Mouse (Mus musculus): Measurements from ENCODE around the gene Far2. TPM values are rescaled to one million over a fixed set of nuclear protein-coding genes. Genes with fewer than 3 reads are reported as not detected.

Gene Far2
- polyA plus RNA-seq, 1 experiment from 2014 or later: 24.3 TPM

DNA sequence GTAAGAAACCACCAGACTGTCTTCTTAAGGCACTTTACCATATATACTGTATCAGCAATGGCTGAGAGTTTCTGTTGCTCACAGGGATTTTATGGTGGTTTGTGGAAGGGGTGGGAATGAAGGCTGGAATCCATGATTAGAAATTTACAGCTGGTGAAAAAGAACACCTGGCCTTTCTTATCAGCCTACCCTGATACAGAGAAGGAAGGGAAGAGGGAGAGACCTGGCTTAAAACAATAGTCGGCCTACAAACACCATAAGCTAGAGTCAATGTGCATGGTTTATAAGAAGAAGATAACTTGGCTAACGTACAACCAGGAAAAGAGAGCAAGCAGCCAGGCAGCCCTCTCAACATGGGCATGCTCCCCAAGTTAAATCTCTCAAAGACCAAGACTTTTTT is 37.3 kb downstream of the Far2 start:
- WGBS: 90% methylated on average over 2 of the region's 2 CpGs
- H3K36me3 ChIP-seq: no peaks in the 10 kb centered on the region
- H3K4me1 ChIP-seq: no peaks in the 10 kb centered on the region
- H3K27me3 ChIP-seq (replicated peaks): no peaks in the 10 kb centered on the region
- H3K4me3 ChIP-seq (replicated peaks): no peak overlapping the region
- no peak overlapping the region for H3K4me2 ChIP-seq
- no peak for ATAC-seq (ENCODE audit: low FRiP score)
- H3K27ac ChIP-seq (replicated peaks): no peak overlapping the region
- H3K9me3 ChIP-seq (replicated peaks): no peaks in the 10 kb centered on the region
- no peak overlapping the region for H3K9ac ChIP-seq (replicated peaks)

DNA sequence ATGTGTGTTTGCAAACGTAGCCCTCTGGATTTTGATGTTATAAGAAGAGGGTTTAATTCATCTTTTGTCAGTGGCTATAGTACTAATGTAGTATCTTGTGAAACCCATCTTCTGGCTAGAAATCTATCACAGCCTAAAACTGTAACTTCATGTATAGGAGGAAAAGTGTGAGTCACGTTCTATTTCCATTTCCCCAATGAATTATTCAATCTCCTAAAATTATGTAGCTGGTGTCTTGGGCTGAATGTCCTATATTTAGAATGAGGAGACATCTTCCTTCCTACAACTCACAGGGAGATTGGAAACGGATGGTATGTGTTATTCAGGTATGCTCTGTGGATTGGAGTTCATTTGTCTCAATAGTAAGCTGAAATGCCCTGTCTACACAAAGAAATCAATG is 50.0 kb downstream of the Far2 start:
- H3K4me2 ChIP-seq: no peak overlapping the region
- no peaks in the 10 kb centered on the region for H3K27me3 ChIP-seq (replicated peaks)
- H3K27ac ChIP-seq (replicated peaks): no peak overlapping the region
- H3K4me1 ChIP-seq: no peaks in the 10 kb centered on the region
- ATAC-seq (ENCODE audit: low FRiP score): no peak
- no peaks in the 10 kb centered on the region for H3K9me3 ChIP-seq (replicated peaks)
- no peak overlapping the region for H3K4me3 ChIP-seq (replicated peaks)
- 77% methylated on average over 3 of the region's 3 CpGs for WGBS
- H3K9ac ChIP-seq (replicated peaks): no peak overlapping the region
- no peaks in the 10 kb centered on the region for H3K36me3 ChIP-seq

DNA sequence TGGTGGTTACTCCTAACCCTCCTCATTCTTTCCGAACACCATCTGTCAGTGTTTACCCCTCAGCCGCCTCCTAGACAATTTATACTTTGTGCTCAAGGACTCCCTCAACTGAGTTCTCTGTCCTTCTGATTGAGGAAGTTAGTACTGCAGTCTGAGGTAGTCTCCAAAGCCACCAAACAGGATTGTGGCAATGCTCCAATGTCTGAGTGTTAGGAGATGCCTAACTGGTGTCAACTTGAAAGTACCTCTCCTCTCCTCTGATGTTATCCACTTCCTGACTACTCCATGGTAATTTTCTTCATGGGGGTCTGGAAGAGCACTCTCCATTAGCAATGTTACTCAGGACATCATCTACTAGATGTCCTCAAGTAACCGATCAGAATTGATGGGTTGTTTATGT is 54.9 kb downstream of the Far2 start:
- H3K27ac ChIP-seq (replicated peaks): no peak overlapping the region
- H3K4me3 ChIP-seq (replicated peaks): no peak overlapping the region
- no peaks in the 10 kb centered on the region for H3K4me1 ChIP-seq
- ATAC-seq (ENCODE audit: low FRiP score): no peak
- no peaks in the 10 kb centered on the region for H3K27me3 ChIP-seq (replicated peaks)
- no peak overlapping the region for H3K9ac ChIP-seq (replicated peaks)
- no peak overlapping the region for H3K4me2 ChIP-seq
- 91% methylated on average over 3 of the region's 3 CpGs for WGBS
- H3K9me3 ChIP-seq (replicated peaks): no peaks in the 10 kb centered on the region
- H3K36me3 ChIP-seq: no peaks in the 10 kb centered on the region

DNA sequence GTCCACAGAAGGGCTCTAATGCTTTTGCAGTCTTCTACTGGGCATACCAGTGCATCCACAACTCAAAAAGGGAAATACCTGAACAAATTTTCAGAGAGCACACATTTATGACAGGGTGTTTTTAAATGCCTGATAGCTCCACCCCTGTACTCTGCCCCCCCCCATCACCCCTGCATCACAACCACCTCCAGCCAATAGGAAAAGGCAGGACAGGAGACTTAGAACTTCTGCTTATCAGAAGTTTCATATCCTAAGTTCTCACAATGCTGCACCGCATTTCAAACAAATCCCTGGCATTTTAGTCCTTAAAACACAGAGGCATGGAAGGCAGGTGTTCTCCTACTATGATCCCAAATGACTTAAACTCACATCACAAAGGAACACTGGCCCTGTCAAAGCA is 55.4 kb downstream of the Far2 start:
- Histone ChIP-seq H3K9ac (replicated peaks) (no peak overlapping the region), H3K4me1 (no peaks in the 10 kb centered on the region), H3K9me3 (replicated peaks) (no peaks in the 10 kb centered on the region), H3K36me3 (no peaks in the 10 kb centered on the region), H3K4me3 (replicated peaks) (no peak overlapping the region), H3K4me2 (no peak overlapping the region), H3K27ac (replicated peaks) (no peak overlapping the region), H3K27me3 (replicated peaks) (no peaks in the 10 kb centered on the region)
- WGBS: 96% methylated on average over 1 of the region's 1 CpGs
- ATAC-seq (ENCODE audit: low FRiP score): no peak

DNA sequence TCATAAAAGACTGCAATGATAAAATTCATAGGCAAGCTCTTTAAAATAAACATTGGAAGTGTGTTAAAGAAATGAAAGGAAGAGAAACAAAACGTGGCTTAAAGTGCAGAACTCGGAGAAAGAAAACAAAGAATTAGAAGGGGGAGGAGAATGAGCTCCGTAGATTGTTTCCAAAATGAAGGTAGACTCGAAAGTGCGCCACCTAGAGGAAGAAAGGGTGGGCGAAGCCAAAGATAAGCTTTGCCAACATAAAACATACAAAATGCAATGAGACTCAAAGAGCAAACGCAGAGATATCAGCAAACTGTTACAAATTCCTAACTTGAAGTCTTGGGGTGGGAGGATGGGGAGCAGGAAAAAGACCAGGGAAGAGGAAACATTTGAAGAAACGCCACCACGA is 57.2 kb downstream of the Far2 start:
- Histone ChIP-seq H3K9ac (replicated peaks) (no peak overlapping the region), H3K27ac (replicated peaks) (no peak overlapping the region), H3K4me2 (no peak overlapping the region), H3K4me3 (replicated peaks) (no peak overlapping the region), H3K27me3 (replicated peaks) (no peaks in the 10 kb centered on the region), H3K36me3 (no peaks in the 10 kb centered on the region), H3K4me1 (no peaks in the 10 kb centered on the region), H3K9me3 (replicated peaks) (no peaks in the 10 kb centered on the region)
- WGBS: 38% methylated on average over 9 of the region's 9 CpGs
- no peak for ATAC-seq (ENCODE audit: low FRiP score)

DNA sequence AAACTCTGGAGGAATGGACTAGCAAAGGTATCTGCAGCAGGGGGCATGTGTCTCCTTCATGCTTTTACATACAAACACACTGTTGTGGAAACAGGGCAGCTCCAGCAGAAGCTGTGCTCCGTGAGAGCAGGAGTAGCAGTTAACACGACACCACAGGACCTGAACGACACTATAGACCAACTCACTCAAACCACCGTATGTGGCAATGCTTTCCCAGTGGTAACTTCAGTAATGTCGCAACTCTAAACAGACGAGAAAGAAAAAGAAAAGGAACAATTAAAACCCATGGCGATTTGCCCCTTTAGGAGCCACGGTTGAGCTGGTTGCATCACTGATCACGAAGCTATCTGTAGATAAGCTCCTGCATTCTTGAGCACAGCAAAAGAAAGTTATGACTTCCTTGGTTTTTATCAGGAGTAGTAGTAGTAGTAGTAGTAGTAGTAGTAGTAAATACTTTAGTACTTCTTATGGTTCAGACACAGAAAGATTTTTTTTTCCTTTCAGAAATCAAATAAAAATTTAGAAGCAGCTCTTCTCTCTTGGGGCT is 58.7 kb downstream of the Far2 start:
- H3K4me3 ChIP-seq (replicated peaks): no peak overlapping the region
- H3K27ac ChIP-seq (replicated peaks): no peak overlapping the region
- H3K9me3 ChIP-seq (replicated peaks): no peaks in the 10 kb centered on the region
- H3K9ac ChIP-seq (replicated peaks): no peak overlapping the region
- no peaks in the 10 kb centered on the region for H3K27me3 ChIP-seq (replicated peaks)
- WGBS: 77% methylated on average over 9 of the region's 9 CpGs
- H3K36me3 ChIP-seq: no peaks in the 10 kb centered on the region
- no peaks in the 10 kb centered on the region for H3K4me1 ChIP-seq
- ATAC-seq (ENCODE audit: low FRiP score): no peak
- H3K4me2 ChIP-seq: no peak overlapping the region

DNA sequence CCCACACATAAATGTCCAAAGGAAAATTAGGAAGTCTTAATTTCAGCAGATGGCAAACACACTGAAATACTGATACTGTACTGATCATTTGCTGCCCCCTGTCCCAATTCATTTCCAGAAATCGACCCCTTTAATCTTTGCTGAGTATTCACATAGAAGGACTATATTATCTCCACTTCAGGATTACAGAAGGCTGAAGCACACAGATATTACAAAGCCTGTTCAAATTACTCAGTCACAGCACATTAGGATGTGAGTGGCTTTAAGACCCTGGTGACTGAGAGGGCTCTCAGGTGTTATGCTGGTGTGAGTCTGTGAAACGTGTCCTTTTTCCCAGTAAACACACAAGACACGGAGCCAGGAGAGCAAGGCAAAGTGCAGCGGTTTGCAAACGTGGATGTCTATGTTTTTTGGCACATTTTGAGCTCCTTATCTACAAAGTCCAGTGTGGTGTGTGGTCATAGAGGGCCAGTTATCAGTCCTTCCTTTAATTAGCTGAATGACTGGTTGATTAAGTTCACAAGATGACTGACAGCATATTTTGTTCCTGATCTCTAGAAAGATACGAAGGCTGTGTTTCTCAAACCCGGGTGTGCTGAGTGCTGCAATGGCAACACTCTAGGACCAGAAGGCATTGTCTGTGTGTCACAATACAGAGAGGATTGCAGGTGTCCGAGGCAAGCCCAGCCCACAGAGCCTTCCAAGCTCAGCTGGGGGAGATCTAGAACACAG is 61.8 kb downstream of the Far2 start:
- ATAC-seq (ENCODE audit: low FRiP score): no peak
- no peaks in the 10 kb centered on the region for H3K9me3 ChIP-seq (replicated peaks)

DNA sequence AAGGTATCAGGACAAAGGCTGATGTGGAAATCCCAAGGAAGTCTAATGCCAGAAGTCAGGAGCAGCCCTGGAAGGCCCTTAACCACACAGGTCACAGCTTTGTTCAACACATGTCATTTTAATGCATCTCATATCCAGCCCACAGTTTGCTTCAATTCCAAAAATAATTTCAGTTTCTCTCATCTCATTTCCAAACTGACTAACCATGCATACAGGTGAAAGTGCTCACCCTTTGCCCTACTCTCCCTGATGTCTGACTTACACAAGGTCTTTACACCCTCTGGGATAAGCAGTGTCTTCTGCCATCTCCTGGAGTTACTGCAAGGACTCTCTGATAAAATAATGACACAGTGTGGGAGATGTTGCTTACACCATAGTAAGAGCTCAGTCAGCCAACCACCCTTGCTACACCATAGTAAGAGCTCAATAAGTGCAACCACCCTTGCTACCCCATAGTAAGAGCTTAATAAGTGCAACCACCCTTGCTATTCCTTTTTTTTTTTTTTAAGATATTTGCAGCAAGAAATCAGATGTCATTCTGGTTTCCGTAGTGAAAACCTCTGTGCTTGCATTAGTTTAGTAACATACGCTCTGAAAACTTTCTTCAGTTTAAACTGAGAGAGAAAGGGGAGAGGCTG is 64.1 kb downstream of the Far2 start:
- Histone ChIP-seq H3K4me3 (replicated peaks) (no peak overlapping the region), H3K9ac (replicated peaks) (no peak overlapping the region), H3K4me1 (peaks cover 7% of the 10 kb centered on the region; the same call in 1 of the 2 replicates), H3K27me3 (replicated peaks) (no peaks in the 10 kb centered on the region), H3K9me3 (replicated peaks) (no peaks in the 10 kb centered on the region), H3K36me3 (no peaks in the 10 kb centered on the region), H3K27ac (replicated peaks) (no peak overlapping the region), H3K4me2 (no peak overlapping the region)
- ATAC-seq (ENCODE audit: low FRiP score): no peak
- 90% methylated on average over 2 of the region's 2 CpGs for WGBS

More for the DNA sequence above, 61.8 kb downstream of the Far2 start:
- WGBS: 75% methylated on average over 8 of the region's 8 CpGs
- Histone ChIP-seq H3K27ac (replicated peaks) (no peak overlapping the region), H3K4me1 (no peaks in the 10 kb centered on the region), H3K36me3 (no peaks in the 10 kb centered on the region), H3K9ac (replicated peaks) (no peak overlapping the region), H3K27me3 (replicated peaks) (no peaks in the 10 kb centered on the region), H3K4me2 (no peak overlapping the region), H3K4me3 (replicated peaks) (no peak overlapping the region)

DNA sequence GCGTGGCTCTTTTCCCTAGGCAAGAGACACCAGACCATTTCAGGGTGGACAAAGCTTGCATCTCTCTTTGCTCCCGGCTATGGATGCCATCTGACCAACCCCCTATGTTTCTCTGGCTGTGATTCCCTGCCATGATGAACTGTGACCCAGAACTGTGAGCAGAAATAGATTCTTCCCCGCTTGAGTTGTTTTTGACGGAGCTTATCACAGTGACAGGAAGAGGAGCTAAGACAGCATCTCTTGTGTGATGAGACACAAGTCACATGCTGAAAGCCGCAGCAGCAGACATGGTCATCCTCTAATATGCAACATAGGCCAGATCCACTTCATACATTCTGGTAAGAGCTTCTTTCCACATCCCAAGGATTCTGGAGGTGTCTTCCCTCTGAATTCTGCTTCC is 69.3 kb downstream of the Far2 start:
- Histone ChIP-seq H3K9ac (replicated peaks) (no peak overlapping the region), H3K27me3 (replicated peaks) (no peaks in the 10 kb centered on the region), H3K36me3 (no peaks in the 10 kb centered on the region), H3K9me3 (replicated peaks) (no peaks in the 10 kb centered on the region), H3K27ac (replicated peaks) (no peak overlapping the region), H3K4me3 (replicated peaks) (no peak overlapping the region), H3K4me2 (no peak overlapping the region), H3K4me1 (peaks cover 7% of the 10 kb centered on the region; the same call in 1 of the 2 replicates)
- no peak for ATAC-seq (ENCODE audit: low FRiP score)
- WGBS: 89% methylated on average over 5 of the region's 5 CpGs

DNA sequence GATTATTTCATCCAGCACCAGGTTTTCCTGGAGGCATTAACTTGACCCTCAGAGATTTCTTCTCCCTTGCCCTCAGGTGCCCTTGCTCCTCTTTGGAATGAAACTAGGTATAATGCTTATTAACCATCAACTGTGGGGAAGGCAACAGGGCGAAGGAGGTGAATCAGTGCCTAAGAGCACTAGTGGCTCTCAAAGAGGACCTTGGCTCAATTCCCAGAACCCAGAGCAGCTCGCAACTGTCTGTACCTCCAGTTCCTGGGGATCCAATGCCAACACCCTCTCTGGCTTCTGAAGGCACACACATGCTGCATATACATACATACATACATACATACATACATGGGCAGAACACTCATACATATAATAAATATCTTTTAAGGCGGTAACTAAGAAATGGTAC is 69.8 kb downstream of the Far2 start:
- Histone ChIP-seq H3K27me3 (replicated peaks) (no peaks in the 10 kb centered on the region), H3K4me1 (peaks cover 7% of the 10 kb centered on the region; the same call in 1 of the 2 replicates), H3K36me3 (no peaks in the 10 kb centered on the region), H3K9ac (replicated peaks) (no peak overlapping the region), H3K27ac (replicated peaks) (no peak overlapping the region), H3K9me3 (replicated peaks) (no peaks in the 10 kb centered on the region), H3K4me2 (no peak overlapping the region), H3K4me3 (replicated peaks) (no peak overlapping the region)
- ATAC-seq (ENCODE audit: low FRiP score): no peak
- 88% methylated on average over 3 of the region's 3 CpGs for WGBS

DNA sequence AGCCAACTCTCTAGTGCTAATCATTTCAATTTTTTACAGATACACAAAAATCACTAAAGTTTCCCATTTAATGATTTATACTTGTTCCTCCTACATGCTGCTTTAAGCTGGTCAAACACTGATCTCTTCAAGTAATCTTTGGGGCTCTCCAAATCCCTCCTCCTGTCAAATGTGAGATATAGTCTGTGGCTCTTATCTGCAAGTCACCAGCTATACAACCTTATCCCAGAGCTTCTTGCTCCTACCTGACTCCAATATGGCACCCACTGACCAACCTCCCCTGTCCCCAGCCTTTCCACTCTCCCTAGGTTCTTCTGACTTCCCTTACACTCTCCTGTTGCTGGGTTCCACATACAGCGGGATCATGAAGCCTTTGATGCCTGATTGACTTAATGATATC is 70.6 kb downstream of the Far2 start:
- Histone ChIP-seq H3K9ac (replicated peaks) (no peak overlapping the region), H3K9me3 (replicated peaks) (no peaks in the 10 kb centered on the region), H3K4me3 (replicated peaks) (no peak overlapping the region), H3K4me2 (no peak overlapping the region), H3K36me3 (no peaks in the 10 kb centered on the region), H3K4me1 (peaks cover 7% of the 10 kb centered on the region; the same call in 1 of the 2 replicates), H3K27ac (replicated peaks) (no peak overlapping the region), H3K27me3 (replicated peaks) (no peaks in the 10 kb centered on the region)
- WGBS: 96% methylated on average over 1 of the region's 1 CpGs
- ATAC-seq (ENCODE audit: low FRiP score): no peak

DNA sequence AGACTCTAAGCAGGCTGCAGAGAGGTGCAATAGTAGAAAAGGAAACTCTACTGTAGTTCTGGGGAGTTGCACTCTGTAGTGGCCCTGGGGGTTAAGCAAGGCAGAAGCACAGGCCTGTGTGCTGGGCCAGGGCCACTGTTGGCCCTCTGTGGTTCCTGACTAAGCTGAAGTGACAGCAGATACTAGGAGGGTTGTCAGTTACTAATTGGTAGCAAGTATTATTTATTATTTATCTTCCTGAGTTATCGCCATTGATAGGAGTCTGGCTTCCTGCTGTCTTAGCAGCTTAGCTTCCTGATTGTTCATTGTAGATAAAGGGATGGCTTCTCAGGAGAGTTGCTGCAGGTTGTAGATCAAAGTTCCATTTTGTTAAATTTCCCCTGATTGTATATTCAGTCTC is 73.6 kb downstream of the Far2 start:
- ATAC-seq (ENCODE audit: low FRiP score): no peak
- no peaks in the 10 kb centered on the region for H3K36me3 ChIP-seq
- 81% methylated on average over 1 of the region's 1 CpGs for WGBS

More for the DNA sequence above, 73.6 kb downstream of the Far2 start:
- Histone ChIP-seq H3K4me1 (no peaks in the 10 kb centered on the region), H3K27ac (replicated peaks) (no peak overlapping the region), H3K9me3 (replicated peaks) (no peaks in the 10 kb centered on the region), H3K27me3 (replicated peaks) (no peaks in the 10 kb centered on the region), H3K9ac (replicated peaks) (no peak overlapping the region), H3K4me3 (replicated peaks) (no peak overlapping the region), H3K4me2 (no peak overlapping the region)
